Mouse (Mus musculus): ENCODE measurements at regions not wholly inside any gene's neighbourhood (a gene's known extent, or its start where the extent isn't known, plus 50 kb on each side); places are given as distances from the start of the nearest gene placed in this dataset.
"Not testable (repeated sequence)": the region's sequence is repeated elsewhere in the genome, so short reads cannot be mapped to it uniquely, and the experiment has no call there.

GRCm38 (mm10) chr2:78311766-78312491 lies 365.8 kb upstream of the Cwc22 start:
- Histone ChIP-seq H3K4me1 (ENCODE audit: control insufficient read depth, insufficient read depth, low read length) (no peaks in the 10 kb centered on the region), H3K27ac (ENCODE audit: insufficient read depth, low read depth, low read length) (no peak overlapping the region), H3K4me3 (ENCODE audit: insufficient read depth, low read depth, low read length) (no peak overlapping the region), H3K36me3 (ENCODE audit: control insufficient read depth, insufficient read depth, low read length) (no peaks in the 10 kb centered on the region), H3K27me3 (replicated peaks; ENCODE audit: control insufficient read depth, insufficient read depth, low read length) (no peaks in the 10 kb centered on the region)
- TF ChIP-seq POLR2A (IDR thresholded peaks at IDR 0.05; ENCODE audit: low read depth, low read length) (no peak), CTCF (conservative IDR thresholded peaks at IDR 0.05; ENCODE audit: insufficient read depth, insufficient read length, low read depth, low read length) (no peak)
- WGBS, result 66% methylated on average over 13 of the region's 13 CpGs
- no peak for DNase-seq

GRCm38 (mm10) chr2:78309361-78309760 lies 363.2 kb upstream of the Cwc22 start:
- no peak for TF ChIP-seq CTCF (conservative IDR thresholded peaks at IDR 0.05; ENCODE audit: insufficient read depth, insufficient read length, low read depth, low read length)
- no peak for TF ChIP-seq POLR2A (IDR thresholded peaks at IDR 0.05; ENCODE audit: low read depth, low read length)
- no peak overlapping the region for H3K27ac ChIP-seq (ENCODE audit: insufficient read depth, low read depth, low read length)
- 87% methylated on average over 2 of the region's 2 CpGs for WGBS
- no peak for DNase-seq
- H3K4me3 ChIP-seq (ENCODE audit: insufficient read depth, low read depth, low read length), result no peak overlapping the region
- H3K4me1 ChIP-seq (ENCODE audit: control insufficient read depth, insufficient read depth, low read length), result no peaks in the 10 kb centered on the region
- H3K27me3 ChIP-seq (replicated peaks; ENCODE audit: control insufficient read depth, insufficient read depth, low read length), result no peaks in the 10 kb centered on the region
- H3K36me3 ChIP-seq (ENCODE audit: control insufficient read depth, insufficient read depth, low read length), result no peaks in the 10 kb centered on the region

GRCm38 (mm10) chr2:78306897-78307296 lies 360.7 kb upstream of the Cwc22 start:
- DNase-seq, result no peak
- Histone ChIP-seq H3K27me3 (replicated peaks; ENCODE audit: control insufficient read depth, insufficient read depth, low read length) (no peaks in the 10 kb centered on the region), H3K27ac (ENCODE audit: insufficient read depth, low read depth, low read length) (no peak overlapping the region), H3K36me3 (ENCODE audit: control insufficient read depth, insufficient read depth, low read length) (no peaks in the 10 kb centered on the region), H3K4me1 (ENCODE audit: control insufficient read depth, insufficient read depth, low read length) (no peaks in the 10 kb centered on the region), H3K4me3 (ENCODE audit: insufficient read depth, low read depth, low read length) (no peak overlapping the region)
- 80% methylated on average over 4 of the region's 4 CpGs for WGBS
- TF ChIP-seq POLR2A (IDR thresholded peaks at IDR 0.05; ENCODE audit: low read depth, low read length) (no peak), CTCF (conservative IDR thresholded peaks at IDR 0.05; ENCODE audit: insufficient read depth, insufficient read length, low read depth, low read length) (no peak)

- no peak overlapping the region for H3K27ac ChIP-seq (ENCODE audit: insufficient read depth, low read depth, low read length)
- TF ChIP-seq POLR2A (IDR thresholded peaks at IDR 0.05; ENCODE audit: low read depth, low read length) (no peak), CTCF (conservative IDR thresholded peaks at IDR 0.05; ENCODE audit: insufficient read depth, insufficient read length, low read depth, low read length) (no peak)
- H3K4me1 ChIP-seq (ENCODE audit: control insufficient read depth, insufficient read depth, low read length), result no peaks in the 10 kb centered on the region
- no peak for DNase-seq
- H3K36me3 ChIP-seq (ENCODE audit: control insufficient read depth, insufficient read depth, low read length), result no peaks in the 10 kb centered on the region
- WGBS, result 28% methylated on average over 1 of the region's 1 CpGs
- no peaks in the 10 kb centered on the region for H3K27me3 ChIP-seq (replicated peaks; ENCODE audit: control insufficient read depth, insufficient read depth, low read length)
- no peak overlapping the region for H3K4me3 ChIP-seq (ENCODE audit: insufficient read depth, low read depth, low read length)
Measured at GRCm38 (mm10) chr2:78291665-78292064, 345.5 kb upstream of the Cwc22 start.

GRCm38 (mm10) chr2:78284806-78285205 lies 338.6 kb upstream of the Cwc22 start:
- TF ChIP-seq POLR2A (IDR thresholded peaks at IDR 0.05; ENCODE audit: low read depth, low read length) (no peak), CTCF (conservative IDR thresholded peaks at IDR 0.05; ENCODE audit: insufficient read depth, insufficient read length, low read depth, low read length) (no peak)
- no peaks in the 10 kb centered on the region; the same call in 1 of the 2 replicates for H3K27me3 ChIP-seq (replicated peaks; ENCODE audit: control insufficient read depth, insufficient read depth, low read length)
- H3K4me3 ChIP-seq (ENCODE audit: insufficient read depth, low read depth, low read length), result no peak overlapping the region
- no peak overlapping the region for H3K27ac ChIP-seq (ENCODE audit: insufficient read depth, low read depth, low read length)
- DNase-seq, result no peak
- H3K36me3 ChIP-seq (ENCODE audit: control insufficient read depth, insufficient read depth, low read length), result no peaks in the 10 kb centered on the region
- no peaks in the 10 kb centered on the region for H3K4me1 ChIP-seq (ENCODE audit: control insufficient read depth, insufficient read depth, low read length)

GRCm38 (mm10) chr2:78283605-78284004 lies 337.4 kb upstream of the Cwc22 start:
- H3K36me3 ChIP-seq (ENCODE audit: control insufficient read depth, insufficient read depth, low read length), result no peaks in the 10 kb centered on the region
- DNase-seq, result no peak
- H3K4me3 ChIP-seq (ENCODE audit: insufficient read depth, low read depth, low read length), result no peak overlapping the region
- 53% methylated on average over 4 of the region's 4 CpGs for WGBS
- no peak overlapping the region for H3K27ac ChIP-seq (ENCODE audit: insufficient read depth, low read depth, low read length)
- H3K27me3 ChIP-seq (replicated peaks; ENCODE audit: control insufficient read depth, insufficient read depth, low read length), result no peaks in the 10 kb centered on the region; the same call in 1 of the 2 replicates
- TF ChIP-seq CTCF (conservative IDR thresholded peaks at IDR 0.05; ENCODE audit: insufficient read depth, insufficient read length, low read depth, low read length), result no peak
- TF ChIP-seq POLR2A (IDR thresholded peaks at IDR 0.05; ENCODE audit: low read depth, low read length), result no peak
- H3K4me1 ChIP-seq (ENCODE audit: control insufficient read depth, insufficient read depth, low read length), result no peaks in the 10 kb centered on the region

GRCm38 (mm10) chr2:78281846-78282245 lies 335.7 kb upstream of the Cwc22 start:
- H3K4me1 ChIP-seq (ENCODE audit: control insufficient read depth, insufficient read depth, low read length); H3K36me3 ChIP-seq (ENCODE audit: control insufficient read depth, insufficient read depth, low read length); DNase-seq; H3K27ac ChIP-seq (ENCODE audit: insufficient read depth, low read depth, low read length); H3K4me3 ChIP-seq (ENCODE audit: insufficient read depth, low read depth, low read length); H3K27me3 ChIP-seq (replicated peaks; ENCODE audit: control insufficient read depth, insufficient read depth, low read length): not testable (repeated sequence)
- 74% methylated on average over 6 of the region's 6 CpGs for WGBS

Data from kidney, adult 2 months (tissue).